14 mouse cellular contexts compared by ENCODE assay signal in the genomic region with DNA sequence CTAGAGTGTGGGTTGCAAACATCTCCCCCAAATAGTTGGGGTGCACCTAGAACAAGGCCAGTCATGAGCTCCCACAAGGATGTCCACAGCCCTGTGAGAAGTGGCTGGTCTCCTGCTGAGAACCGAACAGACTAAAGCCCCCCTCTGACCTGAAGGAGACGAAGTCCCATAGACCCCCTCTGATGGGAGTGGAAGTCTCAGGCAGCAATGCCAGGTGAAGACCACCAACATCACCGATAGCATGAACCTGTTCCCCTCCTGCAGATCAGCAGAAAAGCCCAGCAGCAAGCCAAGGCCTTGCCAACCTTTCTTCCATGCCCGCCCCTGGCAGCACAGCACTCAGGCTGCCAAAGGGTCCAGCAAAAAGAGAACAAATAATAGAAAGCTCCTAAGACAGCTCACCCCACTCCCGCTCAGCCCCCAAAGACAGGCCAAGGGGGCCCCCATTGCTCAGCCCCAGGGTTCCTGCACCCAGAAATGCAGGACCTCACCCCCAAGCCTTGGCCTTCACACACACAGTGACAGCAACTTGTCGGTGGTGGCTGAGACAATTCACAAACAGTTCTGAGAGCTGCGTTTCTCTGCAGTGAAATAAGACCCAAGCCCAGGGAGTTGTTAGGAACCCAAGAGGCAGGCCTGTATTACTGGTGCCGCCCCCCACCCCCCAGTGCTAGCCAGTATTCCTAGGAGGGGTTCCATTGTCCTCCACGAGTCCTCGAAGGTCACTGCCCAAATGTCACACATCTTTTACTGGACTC. TPM values are rescaled to one million over a fixed set of nuclear protein-coding genes. Genes with fewer than 3 reads are reported as not detected.
DNase-seq lines count a peak whose midpoint lies in the region; ATAC-seq and TF ChIP-seq lines count a peak whose summit lies in the region.
"Had no signal": no experiment of that assay in that cellular context is flagged by ENCODE, and none has a peak within 500 bp of the region (broad histone marks: within the 10 kb centered on the region; RNA-seq: fewer than 3 reads in every experiment).

No protein-coding gene starts in this region.

- H3K4me3 ChIP-seq in forebrain, embryonic 10.5 days: no peak overlapping the region
- no peak overlapping the region for H3K4me3 ChIP-seq in forebrain, postnatal 0 days (ENCODE audit: low read depth, low read length)
- H3K4me3 ChIP-seq in intestine, embryonic 14.5 days (ENCODE audit: low read depth, low read length): no peak overlapping the region
- no peak overlapping the region for H3K4me3 ChIP-seq in intestine, postnatal 0 days (ENCODE audit: low read depth, low read length)
- no peak overlapping the region for H3K4me3 ChIP-seq in bone marrow macrophage, adult 2 months (ENCODE audit: insufficient read depth, low read length)
- no peak overlapping the region for H3K4me3 ChIP-seq in limb, embryonic 12.5 days (replicated peaks)
- H3K4me3 ChIP-seq: hindbrain, embryonic 15.5 days; megakaryocyte, embryonic 14.5 days; myocyte had no signal

- no peak overlapping the region for H3K4me2 ChIP-seq in forebrain, postnatal 0 days (ENCODE audit: low read depth)
- no peak overlapping the region for H3K4me2 ChIP-seq in intestine, embryonic 14.5 days (ENCODE audit: low read length)
- H3K4me2 ChIP-seq in intestine, postnatal 0 days (replicated peaks; ENCODE audit: low read depth): no peak overlapping the region
- H3K4me2 ChIP-seq in limb, embryonic 12.5 days: peak overlapping the region; percentile 43
- H3K4me2 ChIP-seq: hindbrain, embryonic 15.5 days had no signal

- peak overlapping the region; percentile 76 for H3K27ac ChIP-seq in forebrain, embryonic 10.5 days
- no peak overlapping the region for H3K27ac ChIP-seq in forebrain, postnatal 0 days (ENCODE audit: low read depth, low read length)
- H3K27ac ChIP-seq in intestine, embryonic 14.5 days (ENCODE audit: low read depth): peak overlapping the region; percentile 77
- no peak overlapping the region for H3K27ac ChIP-seq in intestine, postnatal 0 days (ENCODE audit: low read depth, low read length)
- peak overlapping the region; percentile 94; the same call in 1 of the 2 replicates for H3K27ac ChIP-seq in bone marrow macrophage, adult 2 months (ENCODE audit: insufficient read depth, low read depth, low read length)
- H3K27ac ChIP-seq in limb, embryonic 12.5 days: peak overlapping the region; percentile 100

- no peak for DNase-seq in forebrain, embryonic 10.5 days (ENCODE audit: extremely low spot score, low spot score)
- no peak for DNase-seq in forebrain, postnatal 0 days
- no peak for DNase-seq in intestine, embryonic 14.5 days (ENCODE audit: low spot score)
- DNase-seq in frontal cortex, postnatal 25 days (ENCODE audit: low spot score in 2 of 2): no peak
- DNase-seq: cerebellum, adult 9-11 months; lung, adult 2 months had no signal

- no peak for TF ChIP-seq POLR2A in bone marrow macrophage, adult 2 months (IDR thresholded peaks at IDR 0.05; ENCODE audit: borderline replicate concordance, low read depth, low read length)

- TF ChIP-seq CTCF in forebrain, postnatal 0 days (IDR thresholded peaks at IDR 0.05; ENCODE audit: low read depth): no peak
- TF ChIP-seq CTCF in intestine, postnatal 0 days (IDR thresholded peaks at IDR 0.05; ENCODE audit: low read depth): no peak
- no peak for TF ChIP-seq CTCF in bone marrow macrophage, adult 2 months (IDR thresholded peaks at IDR 0.05; ENCODE audit: low read depth, low read length)

- H3K9ac ChIP-seq in forebrain, postnatal 0 days: no peak overlapping the region
- no peak overlapping the region for H3K9ac ChIP-seq in intestine, embryonic 14.5 days (ENCODE audit: low read length)
- no peak overlapping the region for H3K9ac ChIP-seq in intestine, postnatal 0 days (ENCODE audit: low read depth, low read length)
- peak overlapping the region; percentile 34; the same call in 1 of the 2 replicates for H3K9ac ChIP-seq in limb, embryonic 12.5 days (replicated peaks)
- H3K9ac ChIP-seq: hindbrain, embryonic 15.5 days had no signal

- peaks cover 7% of the 10 kb centered on the region; the same call in 1 of the 2 replicates for H3K36me3 ChIP-seq in forebrain, embryonic 10.5 days (replicated peaks)
- no peaks in the 10 kb centered on the region for H3K36me3 ChIP-seq in forebrain, postnatal 0 days (ENCODE audit: insufficient read depth)
- H3K36me3 ChIP-seq in intestine, embryonic 14.5 days (ENCODE audit: control insufficient read depth, insufficient read depth, low read length): no peaks in the 10 kb centered on the region
- no peaks in the 10 kb centered on the region for H3K36me3 ChIP-seq in intestine, postnatal 0 days (ENCODE audit: control insufficient read depth, insufficient read depth)
- no peaks in the 10 kb centered on the region for H3K36me3 ChIP-seq in limb, embryonic 12.5 days
- H3K36me3 ChIP-seq: hindbrain, embryonic 15.5 days had no signal

- 74% methylated on average over 10 of the region's 10 CpGs for WGBS in forebrain, embryonic 10.5 days
- 70% methylated on average over 10 of the region's 10 CpGs for WGBS in forebrain, postnatal 0 days
- 74% methylated on average over 10 of the region's 10 CpGs for WGBS in intestine, embryonic 14.5 days
- WGBS in intestine, postnatal 0 days: 83% methylated on average over 10 of the region's 10 CpGs
- WGBS in limb, embryonic 12.5 days: 43% methylated on average over 10 of the region's 10 CpGs

- H3K9me3 ChIP-seq in forebrain, embryonic 10.5 days: no peaks in the 10 kb centered on the region
- H3K9me3 ChIP-seq in forebrain, postnatal 0 days (ENCODE audit: low read length): no peaks in the 10 kb centered on the region
- H3K9me3 ChIP-seq in intestine, embryonic 14.5 days (ENCODE audit: control insufficient read depth, low read length): no peaks in the 10 kb centered on the region
- H3K9me3 ChIP-seq in intestine, postnatal 0 days (ENCODE audit: control insufficient read depth): no peaks in the 10 kb centered on the region
- H3K9me3 ChIP-seq in limb, embryonic 12.5 days: no peaks in the 10 kb centered on the region
- H3K9me3 ChIP-seq: hindbrain, embryonic 15.5 days; megakaryocyte, embryonic 14.5 days had no signal

- no peaks in the 10 kb centered on the region for H3K27me3 ChIP-seq in forebrain, embryonic 10.5 days (ENCODE audit: poor library complexity, severe bottlenecking)
- no peaks in the 10 kb centered on the region for H3K27me3 ChIP-seq in forebrain, postnatal 0 days (ENCODE audit: insufficient read depth, low read length)
- no peaks in the 10 kb centered on the region for H3K27me3 ChIP-seq in intestine, embryonic 14.5 days (replicated peaks; ENCODE audit: control insufficient read depth, insufficient read depth, low read length)
- no peaks in the 10 kb centered on the region for H3K27me3 ChIP-seq in intestine, postnatal 0 days (replicated peaks; ENCODE audit: control insufficient read depth, insufficient read depth, low read length)
- no peaks in the 10 kb centered on the region for H3K27me3 ChIP-seq in limb, embryonic 12.5 days
- H3K27me3 ChIP-seq: hindbrain, embryonic 15.5 days; Patski had no signal

- ATAC-seq in forebrain, postnatal 0 days: no peak
- ATAC-seq in intestine, embryonic 14.5 days (replicated peaks; ENCODE audit: low FRiP score, low TSS enrichment, low read depth): no peak
- ATAC-seq in intestine, postnatal 0 days: no peak
- no peak; the same call in 1 of the 2 replicates for ATAC-seq in limb, embryonic 12.5 days (ENCODE audit: insufficient number of reproducible peaks, insufficient read depth, low FRiP score, low TSS enrichment, low read depth)
- no peak for ATAC-seq in granulocyte monocyte progenitor cell, adult 5-6 weeks (replicated peaks; ENCODE audit: poor library complexity, severe bottlenecking)
- ATAC-seq: Patski had no signal

- H3K4me1 ChIP-seq in forebrain, embryonic 10.5 days: peaks cover 92% of the 10 kb centered on the region
- no peaks in the 10 kb centered on the region for H3K4me1 ChIP-seq in forebrain, postnatal 0 days (ENCODE audit: insufficient read depth)
- peaks cover 8% of the 10 kb centered on the region for H3K4me1 ChIP-seq in intestine, embryonic 14.5 days (replicated peaks; ENCODE audit: control insufficient read depth, insufficient read depth, low read length)
- H3K4me1 ChIP-seq in intestine, postnatal 0 days (replicated peaks; ENCODE audit: control insufficient read depth, insufficient read depth, low read length): 0 out of 2 replicates have a peak, but pooled peaks cover 4% of the 10 kb centered on the region
- H3K4me1 ChIP-seq in bone marrow macrophage, adult 2 months (ENCODE audit: control insufficient read depth, insufficient read depth, low read length): peaks cover 67% of the 10 kb centered on the region
- peaks cover 92% of the 10 kb centered on the region for H3K4me1 ChIP-seq in limb, embryonic 12.5 days (replicated peaks)

RNA-seq across cellular contexts. Expression of a gene that starts 13.0 kb away (rescaled TPM):
- polyA plus RNA-seq in forebrain, embryonic 10.5 days (2016; fragmentation: Nextera tagmentation; extraction: Ambion mirVana): 17.6 and 18.9 TPM in 2 replicates
- total RNA-seq in forebrain, postnatal 0 days (2014; rRNA removed): 43.5 and 44.5 TPM in 2 replicates
- 16.5 and 16.7 TPM in 2 replicates for polyA plus RNA-seq in forebrain, postnatal 0 days (2015; fragmentation: Nextera tagmentation; extraction: Ambion mirVana)
- polyA plus RNA-seq in intestine, embryonic 14.5 days (2014; fragmentation: Nextera tagmentation; extraction: Ambion mirVana): 16.5 and 19.8 TPM in 2 replicates
- polyA plus RNA-seq in intestine, postnatal 0 days (2015; fragmentation: Nextera tagmentation; extraction: Ambion mirVana): 4.6 TPM in 2 replicates
- 122 and 129 TPM in 2 replicates for polyA plus RNA-seq in bone marrow macrophage, adult 2 months (2012; ENCODE audit: insufficient read depth, insufficient read length, missing spikeins)
- 53.7 and 58.9 TPM in 2 replicates for polyA plus RNA-seq in limb, embryonic 12.5 days (2016; fragmentation: Nextera tagmentation; extraction: Ambion mirVana)
- 44.7 and 46.2 TPM in 2 replicates for total RNA-seq in granulocyte monocyte progenitor cell, adult 5-6 weeks (2014; fragmentation: Nextera tagmentation)
- 13.0 and 14.0 TPM in 2 replicates for total RNA-seq in granulocyte monocyte progenitor cell, adult 5-6 weeks (2017)

Comparison
In these comparisons a context has a peak if more than half of its experiments do, and no peak if none do; other contexts are left out.
1. H3K27ac ChIP-seq: peak in forebrain, embryonic 10.5 days (single experiment), intestine, embryonic 14.5 days (single experiment), bone marrow macrophage, adult 2 months (single experiment) and limb, embryonic 12.5 days (single experiment); none in forebrain, postnatal 0 days (single experiment) and intestine, postnatal 0 days (single experiment).